Mouse (Mus musculus) lung, embryonic 14.5 days (tissue): ENCODE data around the gene Gpr83. TPM values are rescaled to one million over a fixed set of nuclear protein-coding genes. Genes with fewer than 3 reads are reported as not detected.

ENCODE experiments used
- ATAC-seq: fragments of 200-750 bp; cut with Nextera tagmentation; 2 replicates; pipeline ENCODE4 v1.8.0; 2017; ENCODE audit warnings: mild to moderate bottlenecking, moderate TSS enrichment, moderate library complexity; ENCODE audit not compliant: insufficient read depth
- DNase-seq: peaks from one replicate; pipeline ENCODE4 v3.0.0-alpha.2; 2015
- H3K27ac ChIP-seq: fragments of 300-500 bp; sonication (generic); 2 replicates; pipeline ENCODE4 v1.5.1; 2014; ENCODE audit warnings: low read depth, mild to moderate bottlenecking, moderate library complexity
- H3K27me3 ChIP-seq: fragments of 300-500 bp; sonication (generic); 2 replicates; pipeline ENCODE4 v1.6.1; 2014; ENCODE audit warnings: low read length, control low read depth; ENCODE audit not compliant: insufficient read depth
- H3K36me3 ChIP-seq: fragments of 300-500 bp; sonication (generic); 2 replicates; pipeline ENCODE4 v1.6.1; 2014; ENCODE audit warnings: control low read depth; ENCODE audit not compliant: insufficient read depth
- H3K4me1 ChIP-seq: fragments of 300-500 bp; sonication (generic); 2 replicates; pipeline ENCODE4 v1.6.1; 2014; ENCODE audit warnings: antibody characterized with exemption, control low read depth; ENCODE audit not compliant: insufficient read depth
- H3K4me2 ChIP-seq: fragments of 300-500 bp; sonication (generic); 2 replicates; pipeline ENCODE4 v1.6.1; 2014; ENCODE audit warnings: mild to moderate bottlenecking
- H3K4me3 ChIP-seq: fragments of 300-500 bp; sonication (generic); 2 replicates; pipeline ENCODE4 v1.5.1; 2014; ENCODE audit warnings: low read depth, low read length
- H3K9ac ChIP-seq: fragments of 300-500 bp; sonication (generic); 2 replicates; pipeline ENCODE4 v1.6.1; 2014
- H3K9me3 ChIP-seq: fragments of 300-500 bp; sonication (generic); 2 replicates; pipeline ENCODE4 v1.6.1; 2016; ENCODE audit warnings: low read depth, low read length, control low read depth
- CTCF ChIP-seq: IDR thresholded peaks from 2 replicates; pipeline ENCODE4 v1.5.1; 2016; ENCODE audit warnings: antibody characterized with exemption, low read depth
- WGBS: fragments of 180-500 bp; shearing (Covaris S2); extraction: QIAGEN DNeasy Blood & Tissue Kit; methylation state at CpG from one replicate; pipeline ENCODE4 v1.1.7; 2014; 5-methylcytosine and 5-hydroxymethylcytosine counted together
- polyA plus RNA-seq: library from polyadenylated mRNA; unstranded; fragments of >200 nt; fragmentation: Nextera tagmentation; extraction: Ambion mirVana; gene quantifications from 2 replicates; pipeline ENCODE4 v1.2.1, GENCODE M21; 2014

Gene Gpr83
- polyA plus RNA-seq, 1 experiment from 2014 or later = 0.13 TPM

GRCm38 (mm10) chr9:14894628-14895027 lies 34.6 kb downstream of the Gpr83 start:
- no peaks in the 10 kb centered on the region for H3K27me3 ChIP-seq
- no peak for ATAC-seq
- no peak overlapping the region for H3K9ac ChIP-seq
- no peaks in the 10 kb centered on the region for H3K36me3 ChIP-seq
- no peak for DNase-seq
- H3K4me1 ChIP-seq = no peaks in the 10 kb centered on the region
- H3K4me3 ChIP-seq = no peak overlapping the region
- WGBS = 84% methylated on average over 3 of the region's 3 CpGs
- H3K4me2 ChIP-seq = no peak overlapping the region
- peak; percentile 38 for TF ChIP-seq CTCF
- H3K27ac ChIP-seq = no peak overlapping the region
- no peaks in the 10 kb centered on the region for H3K9me3 ChIP-seq

GRCm38 (mm10) chr9:14895237-14895835 lies 35.3 kb downstream of the Gpr83 start:
- 50% methylated on average over 7 of the region's 7 CpGs for WGBS
- H3K4me3 ChIP-seq = no peak overlapping the region
- H3K4me1 ChIP-seq = no peaks in the 10 kb centered on the region
- ATAC-seq = no peak
- no peaks in the 10 kb centered on the region for H3K27me3 ChIP-seq
- H3K9me3 ChIP-seq = no peaks in the 10 kb centered on the region
- H3K9ac ChIP-seq = no peak overlapping the region
- no peak for DNase-seq
- H3K4me2 ChIP-seq = no peak overlapping the region
- no peak for TF ChIP-seq CTCF
- no peaks in the 10 kb centered on the region for H3K36me3 ChIP-seq
- H3K27ac ChIP-seq = no peak overlapping the region; the same call in 1 of the 2 replicates

GRCm38 (mm10) chr9:14897102-14897501 lies 37.1 kb downstream of the Gpr83 start:
- Histone ChIP-seq H3K27me3 (no peaks in the 10 kb centered on the region), H3K4me2 (no peak overlapping the region), H3K36me3 (no peaks in the 10 kb centered on the region), H3K4me3 (no peak overlapping the region), H3K4me1 (no peaks in the 10 kb centered on the region), H3K27ac (no peak overlapping the region; the same call in 1 of the 2 replicates), H3K9me3 (no peaks in the 10 kb centered on the region), H3K9ac (no peak overlapping the region)
- WGBS = 45% methylated on average over 3 of the region's 3 CpGs
- ATAC-seq (no peak; the same call in 1 of the 2 replicates), DNase-seq (peak; percentile 63)
- TF ChIP-seq CTCF = no peak

- 34% methylated on average over 7 of the region's 7 CpGs for WGBS
- Histone ChIP-seq H3K9ac (no peak overlapping the region), H3K36me3 (no peaks in the 10 kb centered on the region), H3K9me3 (no peaks in the 10 kb centered on the region), H3K27ac (no peak overlapping the region), H3K4me3 (no peak overlapping the region), H3K27me3 (no peaks in the 10 kb centered on the region), H3K4me1 (peaks cover 12% of the 10 kb centered on the region; the same call in 1 of the 2 replicates), H3K4me2 (no peak overlapping the region)
- DNase-seq = peak; percentile 54
- no peak for ATAC-seq
- no peak for TF ChIP-seq CTCF
Observed at GRCm38 (mm10) chr9:14901757-14902156, 41.7 kb downstream of the Gpr83 start.

- Histone ChIP-seq H3K27me3 (no peaks in the 10 kb centered on the region), H3K36me3 (no peaks in the 10 kb centered on the region), H3K9me3 (no peaks in the 10 kb centered on the region), H3K4me3 (no peak overlapping the region), H3K9ac (no peak overlapping the region), H3K4me2 (no peak overlapping the region), H3K27ac (no peak overlapping the region), H3K4me1 (peaks cover 18% of the 10 kb centered on the region; the same call in 1 of the 2 replicates)
- WGBS = 84% methylated on average over 2 of the region's 2 CpGs
- ATAC-seq (no peak), DNase-seq (no peak)
- no peak for TF ChIP-seq CTCF
Observed at GRCm38 (mm10) chr9:14902416-14902815, 42.4 kb downstream of the Gpr83 start.

GRCm38 (mm10) chr9:14903006-14903405 lies 43.0 kb downstream of the Gpr83 start:
- Histone ChIP-seq H3K9me3 (no peaks in the 10 kb centered on the region), H3K27ac (no peak overlapping the region), H3K27me3 (no peaks in the 10 kb centered on the region), H3K4me1 (peaks cover 22% of the 10 kb centered on the region; the same call in 1 of the 2 replicates), H3K4me2 (no peak overlapping the region), H3K36me3 (no peaks in the 10 kb centered on the region), H3K9ac (no peak overlapping the region), H3K4me3 (no peak overlapping the region)
- no peak for DNase-seq
- no peak for TF ChIP-seq CTCF
- ATAC-seq = no peak
- 87% methylated on average over 3 of the region's 3 CpGs for WGBS

GRCm38 (mm10) chr9:14903581-14904378 lies 43.8 kb downstream of the Gpr83 start, which contains the start of gene Izumo1r:
Gene Izumo1r (minus strand): TSS chr9:14903949.
- Histone ChIP-seq H3K4me2 (no peak within 1 kb of the TSS), H3K4me3 (no peak within 1 kb of the TSS), H3K27ac (no peak within 1 kb of the TSS), H3K9me3 (no peaks in the 10 kb centered on the region), H3K36me3 (no peaks in the 10 kb centered on the region), H3K27me3 (no peaks in the 10 kb centered on the region), H3K4me1 (peaks cover 22% of the 10 kb centered on the region; the same call in 1 of the 2 replicates), H3K9ac (no peak within 1 kb of the TSS)
- no peak for DNase-seq
- 39% methylated on average over 11 of the region's 11 CpGs for WGBS
- ATAC-seq = 0 out of 2 replicates have a peak, but pooled peaks have one; percentile 4
- 0 out of 2 replicates have a peak, but pooled peaks have one; percentile 2 for TF ChIP-seq CTCF
